Mouse (Mus musculus) lung, embryonic 15.5 days (tissue): ENCODE results near the gene Tmco4. TPM values are rescaled to one million over a fixed set of nuclear protein-coding genes. Genes with fewer than 3 reads are reported as not detected.

Experiments
- ATAC-seq: fragments of 200-750 bp; cut with Nextera tagmentation; 2 replicates; pipeline ENCODE4 v1.8.0; 2017; ENCODE audit warnings: moderate number of reproducible peaks, borderline replicate concordance; ENCODE audit not compliant: low FRiP score, low TSS enrichment; ENCODE audit errors: extremely low read depth
- H3K27ac ChIP-seq: fragments of 300-500 bp; sonication (generic); 2 replicates; pipeline ENCODE4 v1.5.1; 2015; ENCODE audit warnings: moderate library complexity, mild to moderate bottlenecking, inconsistent platforms
- H3K27me3 ChIP-seq: fragments of 300-500 bp; sonication (generic); 2 replicates; pipeline ENCODE4 v1.6.1; 2015; ENCODE audit warnings: inconsistent platforms
- H3K36me3 ChIP-seq: fragments of 300-500 bp; sonication (generic); 2 replicates; pipeline ENCODE4 v1.6.1; 2015; ENCODE audit warnings: inconsistent platforms
- H3K4me1 ChIP-seq: fragments of 300-500 bp; sonication (generic); 2 replicates; pipeline ENCODE4 v1.6.1; 2015; ENCODE audit warnings: inconsistent platforms
- H3K4me2 ChIP-seq: fragments of 300-500 bp; sonication (generic); 2 replicates; pipeline ENCODE4 v1.6.1; 2015; ENCODE audit warnings: inconsistent platforms, mild to moderate bottlenecking, moderate library complexity
- H3K4me3 ChIP-seq: fragments of 300-500 bp; sonication (generic); 2 replicates; pipeline ENCODE4 v1.5.1; 2015; ENCODE audit warnings: mild to moderate bottlenecking, inconsistent platforms
- H3K9ac ChIP-seq: fragments of 300-500 bp; sonication (generic); 2 replicates; pipeline ENCODE4 v1.6.1; 2015; ENCODE audit warnings: inconsistent platforms
- H3K9me3 ChIP-seq: fragments of 300-500 bp; sonication (generic); 2 replicates; pipeline ENCODE4 v1.6.1; 2016; ENCODE audit warnings: inconsistent platforms
- WGBS: fragments of 180-500 bp; shearing (Covaris S2); methylation state at CpG from one replicate; pipeline ENCODE4 v1.1.7; 2015; 5-methylcytosine and 5-hydroxymethylcytosine counted together
- polyA plus RNA-seq: library from polyadenylated mRNA; unstranded; fragments of >200 nt; fragmentation: Nextera tagmentation; extraction: Ambion mirVana; gene quantifications from 2 replicates; pipeline ENCODE4 v1.2.1, GENCODE M21; 2015

Gene Tmco4
- polyA plus RNA-seq, 1 experiment from 2014 or later: 5.4 TPM

GRCm38 (mm10) chr4:139032521-139032920 is 59.8 kb downstream of the Tmco4 start:
- H3K36me3 ChIP-seq: no peaks in the 10 kb centered on the region
- no peak overlapping the region for H3K9ac ChIP-seq
- H3K4me3 ChIP-seq: no peak overlapping the region
- H3K4me1 ChIP-seq: peaks cover 3% of the 10 kb centered on the region
- no peak overlapping the region for H3K4me2 ChIP-seq
- H3K27ac ChIP-seq: no peak overlapping the region
- 78% methylated on average over 12 of the region's 12 CpGs for WGBS
- H3K27me3 ChIP-seq: no peaks in the 10 kb centered on the region
- ATAC-seq: no peak
- H3K9me3 ChIP-seq: no peaks in the 10 kb centered on the region

GRCm38 (mm10) chr4:139033263-139034009 is 60.7 kb downstream of the Tmco4 start:
- Histone ChIP-seq H3K4me2 (no peak overlapping the region), H3K27me3 (no peaks in the 10 kb centered on the region), H3K9ac (no peak overlapping the region), H3K9me3 (no peaks in the 10 kb centered on the region), H3K36me3 (no peaks in the 10 kb centered on the region), H3K27ac (no peak overlapping the region), H3K4me1 (peaks cover 12% of the 10 kb centered on the region), H3K4me3 (no peak overlapping the region)
- 77% methylated on average over 11 of the region's 11 CpGs for WGBS
- ATAC-seq: no peak

- Histone ChIP-seq H3K4me3 (no peak overlapping the region), H3K27ac (no peak overlapping the region), H3K9me3 (no peaks in the 10 kb centered on the region), H3K36me3 (no peaks in the 10 kb centered on the region), H3K27me3 (no peaks in the 10 kb centered on the region), H3K4me2 (no peak overlapping the region), H3K9ac (no peak overlapping the region), H3K4me1 (peaks cover 15% of the 10 kb centered on the region)
- no peak for ATAC-seq
- WGBS: 71% methylated on average over 8 of the region's 8 CpGs
Observed at GRCm38 (mm10) chr4:139034010-139034367, 61.3 kb downstream of the Tmco4 start.

DNA sequence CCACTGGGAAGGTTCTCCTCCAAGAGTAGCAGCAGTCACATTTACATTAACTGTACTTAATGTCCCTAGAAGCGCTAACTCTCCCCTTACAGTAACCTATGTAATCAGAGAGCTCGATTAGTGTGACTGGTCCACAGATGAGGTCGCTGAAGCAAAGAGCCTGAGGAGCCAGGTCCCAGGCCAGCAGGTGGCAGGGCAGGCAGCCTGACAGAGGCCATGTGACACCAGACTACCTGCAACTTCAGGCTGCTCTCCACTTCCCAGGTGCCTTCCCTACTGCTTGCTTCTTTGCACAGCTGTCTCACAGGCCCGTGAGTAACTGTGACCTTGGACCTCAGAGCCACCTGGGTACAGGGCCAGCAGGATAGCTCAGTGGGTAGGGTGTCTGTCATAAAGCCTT is 61.9 kb downstream of the Tmco4 start:
- Histone ChIP-seq H3K9ac (no peak overlapping the region), H3K27ac (no peak overlapping the region), H3K4me3 (no peak overlapping the region), H3K36me3 (no peaks in the 10 kb centered on the region), H3K27me3 (peaks cover 2% of the 10 kb centered on the region; the same call in 1 of the 2 replicates), H3K4me1 (peaks cover 15% of the 10 kb centered on the region), H3K9me3 (no peaks in the 10 kb centered on the region), H3K4me2 (no peak overlapping the region)
- WGBS: 35% methylated on average over 4 of the region's 4 CpGs
- ATAC-seq: no peak

DNA sequence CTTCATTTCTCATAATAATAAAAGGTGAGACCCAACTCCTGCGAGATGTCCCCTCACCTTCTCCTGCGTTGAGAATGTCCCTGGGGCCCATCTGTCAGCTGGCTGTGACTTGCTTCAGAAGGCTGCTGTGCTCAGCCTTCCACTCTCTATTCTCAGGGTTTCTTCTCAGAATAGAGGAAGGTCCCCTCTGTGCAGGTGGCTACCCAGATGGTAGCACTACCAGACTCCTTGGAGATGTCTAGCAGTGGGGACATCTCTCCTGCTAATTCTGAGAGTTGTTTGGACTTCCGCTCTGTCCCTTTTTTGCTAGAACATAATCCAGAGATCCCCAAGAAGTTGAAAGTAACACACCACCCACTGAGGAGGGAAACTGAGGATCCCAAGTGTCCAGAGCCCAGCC is 62.3 kb downstream of the Tmco4 start:
- Histone ChIP-seq H3K27me3 (peaks cover 4% of the 10 kb centered on the region; the same call in 1 of the 2 replicates), H3K36me3 (no peaks in the 10 kb centered on the region), H3K27ac (no peak overlapping the region), H3K9me3 (no peaks in the 10 kb centered on the region), H3K4me2 (no peak overlapping the region), H3K4me1 (peaks cover 15% of the 10 kb centered on the region), H3K4me3 (no peak overlapping the region), H3K9ac (no peak overlapping the region)
- WGBS: 81% methylated on average over 3 of the region's 3 CpGs
- ATAC-seq: no peak

DNA sequence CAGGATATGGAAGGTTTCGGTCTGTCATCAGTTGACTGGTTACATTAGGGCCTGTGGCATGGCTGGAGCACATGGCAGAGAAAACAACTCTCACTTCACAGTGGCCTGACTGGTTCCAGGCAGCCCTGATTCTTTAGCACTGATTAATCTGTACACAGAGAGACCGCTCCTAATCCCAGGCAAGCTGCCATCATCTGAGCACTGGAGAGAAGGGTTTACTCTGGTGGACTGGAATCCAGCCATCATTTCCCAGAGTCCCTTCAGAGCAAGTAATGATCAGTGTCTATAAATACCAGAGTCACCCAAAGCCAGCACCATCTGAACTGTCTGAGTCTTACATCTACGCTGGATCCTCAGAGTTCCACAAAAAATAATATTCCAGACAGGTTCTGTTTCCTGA is 63.1 kb downstream of the Tmco4 start:
- no peak for ATAC-seq
- no peak overlapping the region for H3K9ac ChIP-seq
- no peak overlapping the region for H3K4me3 ChIP-seq
- no peak overlapping the region for H3K27ac ChIP-seq
- peaks cover 15% of the 10 kb centered on the region for H3K4me1 ChIP-seq
- no peaks in the 10 kb centered on the region for H3K36me3 ChIP-seq
- H3K9me3 ChIP-seq: no peaks in the 10 kb centered on the region
- WGBS: 70% methylated on average over 3 of the region's 3 CpGs
- H3K4me2 ChIP-seq: no peak overlapping the region
- H3K27me3 ChIP-seq: peaks cover 7% of the 10 kb centered on the region; the same call in 1 of the 2 replicates

DNA sequence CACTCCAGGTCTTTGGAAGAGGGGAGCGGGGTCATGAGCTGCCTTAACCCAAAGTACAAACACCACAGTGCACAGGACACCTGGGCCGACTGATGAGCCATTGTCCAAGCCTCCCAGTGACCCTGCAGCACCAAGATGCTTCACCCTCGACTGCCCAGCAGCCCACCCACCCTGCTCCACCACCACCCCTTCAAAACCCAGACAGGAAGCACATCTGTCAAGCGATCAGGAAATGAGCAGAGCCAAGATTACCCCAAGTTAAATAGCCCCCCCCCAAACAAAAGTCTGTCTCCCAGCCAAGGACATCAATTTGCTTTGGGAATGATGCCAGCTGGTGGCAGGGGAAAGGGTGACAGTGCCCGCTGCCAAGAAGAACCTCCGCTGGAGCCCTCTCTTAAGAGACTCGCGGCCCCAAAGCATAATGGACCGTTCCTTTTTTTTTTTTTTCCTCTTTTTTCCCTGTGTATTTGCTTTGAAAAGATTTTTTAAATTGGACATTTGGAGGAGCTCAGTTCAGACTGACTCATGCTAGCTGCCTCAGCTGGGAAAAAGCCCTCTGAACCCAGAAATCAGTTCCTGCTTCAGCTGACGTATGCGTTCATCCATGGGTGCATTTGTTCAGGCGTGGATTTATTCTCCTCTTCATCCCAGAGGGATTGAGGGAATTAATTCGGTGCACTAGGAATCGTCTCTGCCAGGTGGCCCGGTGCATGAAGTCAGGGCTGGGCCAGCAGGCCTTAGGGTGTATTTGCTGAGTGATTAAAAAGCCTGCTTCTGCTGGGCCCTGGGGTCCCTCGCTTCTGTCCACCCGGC is 65.3 kb downstream of the Tmco4 start:
- 41% methylated on average over 17 of the region's 17 CpGs for WGBS
- Histone ChIP-seq H3K4me3 (no peak overlapping the region), H3K27me3 (peaks cover 7% of the 10 kb centered on the region; the same call in 1 of the 2 replicates), H3K36me3 (no peaks in the 10 kb centered on the region), H3K4me1 (peaks cover 15% of the 10 kb centered on the region), H3K9me3 (no peaks in the 10 kb centered on the region), H3K4me2 (peak overlapping the region; percentile 19; the same call in 1 of the 2 replicates), H3K27ac (no peak overlapping the region), H3K9ac (no peak overlapping the region)
- peak; percentile 19; the same call in 1 of the 2 replicates for ATAC-seq

- no peak overlapping the region for H3K27ac ChIP-seq
- ATAC-seq: no peak
- WGBS: 15% methylated on average over 10 of the region's 10 CpGs
- peaks cover 15% of the 10 kb centered on the region for H3K4me1 ChIP-seq
- no peak overlapping the region for H3K4me3 ChIP-seq
- H3K9ac ChIP-seq: no peak overlapping the region
- no peak overlapping the region for H3K4me2 ChIP-seq
- peaks cover 7% of the 10 kb centered on the region; the same call in 1 of the 2 replicates for H3K27me3 ChIP-seq
- no peaks in the 10 kb centered on the region for H3K36me3 ChIP-seq
- H3K9me3 ChIP-seq: no peaks in the 10 kb centered on the region
Observed at GRCm38 (mm10) chr4:139040084-139040839, 67.6 kb downstream of the Tmco4 start.

DNA sequence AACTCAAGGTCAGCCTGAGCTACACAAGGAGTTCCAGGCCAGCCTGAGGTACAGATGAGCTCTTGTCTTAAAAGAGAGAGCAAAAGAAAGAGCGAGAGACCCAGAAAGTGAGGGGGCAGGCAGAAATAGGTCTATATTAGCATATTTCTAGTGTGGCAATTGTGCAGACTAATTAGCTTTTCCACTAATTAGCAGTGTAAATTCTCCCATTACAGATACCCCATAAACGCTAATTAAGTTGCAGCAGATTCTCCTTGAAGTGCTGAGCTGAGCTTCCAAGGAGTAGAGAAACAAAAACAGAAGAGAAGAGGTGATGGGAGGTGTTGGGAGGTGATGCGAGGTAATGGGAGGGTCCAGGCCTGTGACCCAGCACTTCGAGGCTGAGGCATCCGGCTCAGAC is 69.9 kb downstream of the Tmco4 start:
- Histone ChIP-seq H3K9ac (no peak overlapping the region), H3K36me3 (no peaks in the 10 kb centered on the region), H3K4me2 (no peak overlapping the region), H3K9me3 (no peaks in the 10 kb centered on the region), H3K27ac (no peak overlapping the region), H3K4me1 (peaks cover 11% of the 10 kb centered on the region), H3K4me3 (no peak overlapping the region), H3K27me3 (peaks cover 7% of the 10 kb centered on the region; the same call in 1 of the 2 replicates)
- no peak for ATAC-seq
- WGBS: 74% methylated on average over 5 of the region's 5 CpGs

GRCm38 (mm10) chr4:139043600-139043999 is 70.9 kb downstream of the Tmco4 start:
- no peak for ATAC-seq
- H3K27ac ChIP-seq: no peak overlapping the region
- no peak overlapping the region for H3K4me3 ChIP-seq
- no peaks in the 10 kb centered on the region for H3K36me3 ChIP-seq
- H3K4me1 ChIP-seq: peaks cover 2% of the 10 kb centered on the region; the same call in 1 of the 2 replicates
- H3K9me3 ChIP-seq: no peaks in the 10 kb centered on the region
- H3K9ac ChIP-seq: no peak overlapping the region
- H3K27me3 ChIP-seq: peaks cover 7% of the 10 kb centered on the region; the same call in 1 of the 2 replicates
- H3K4me2 ChIP-seq: no peak overlapping the region
- WGBS: 72% methylated on average over 2 of the region's 2 CpGs

GRCm38 (mm10) chr4:139044566-139044965 is 71.9 kb downstream of the Tmco4 start:
- no peaks in the 10 kb centered on the region for H3K4me1 ChIP-seq
- H3K36me3 ChIP-seq: no peaks in the 10 kb centered on the region
- no peak overlapping the region for H3K9ac ChIP-seq
- H3K27me3 ChIP-seq: peaks cover 4% of the 10 kb centered on the region; the same call in 1 of the 2 replicates
- no peak for ATAC-seq
- H3K9me3 ChIP-seq: no peaks in the 10 kb centered on the region
- 81% methylated on average over 5 of the region's 5 CpGs for WGBS
- no peak overlapping the region for H3K4me3 ChIP-seq
- no peak overlapping the region for H3K27ac ChIP-seq
- no peak overlapping the region for H3K4me2 ChIP-seq
